Mouse (Mus musculus): Measurements from ENCODE around the gene Dbp. TPM values are rescaled to one million over a fixed set of nuclear protein-coding genes. Genes with fewer than 3 reads are reported as not detected.
A peak's percentile ranks its signal among the peaks of the same experiment; 100 is the strongest.

Dbp gene
- total RNA-seq, 2 experiments from 2014 or later = 49.7 to 59.1 TPM

DNA sequence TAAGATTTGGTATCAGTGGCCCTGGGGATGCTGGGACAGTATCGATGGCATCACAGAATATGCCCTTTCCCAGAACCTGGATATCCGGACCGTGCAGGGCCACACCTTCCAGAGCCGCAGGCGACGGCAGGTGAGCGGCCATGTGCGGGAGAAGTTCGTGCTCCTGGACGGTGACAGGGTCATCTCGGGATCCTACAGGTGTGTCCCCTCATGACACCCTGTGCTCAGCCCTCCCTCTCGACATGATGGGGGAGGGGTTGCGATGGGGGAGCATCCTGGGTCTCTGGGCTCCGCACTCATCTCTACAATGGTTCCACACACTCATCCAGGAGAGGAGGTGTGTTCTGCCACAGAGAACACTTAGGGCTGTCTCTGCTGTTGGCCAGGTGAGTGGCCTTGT lies 18.9 kb downstream of the Dbp start:
- DNase-seq (ENCODE audit: low spot score in 2 of 2) = no peak

GRCm38 (mm10) chr7:45725151-45725550 lies 20.3 kb downstream of the Dbp start:
- no peak for DNase-seq (ENCODE audit: low spot score in 2 of 2)

- DNase-seq (ENCODE audit: low spot score in 2 of 2) = no peak
Observed at GRCm38 (mm10) chr7:45725713-45726112, 20.8 kb downstream of the Dbp start, which contains the start of gene Spaca4. TSS of gene Spaca4 (minus strand) at chr7:45725813.

- DNase-seq (ENCODE audit: low spot score in 2 of 2) = no peak
Observed at GRCm38 (mm10) chr7:45726419-45726818, 21.5 kb downstream of the Dbp start.

DNA sequence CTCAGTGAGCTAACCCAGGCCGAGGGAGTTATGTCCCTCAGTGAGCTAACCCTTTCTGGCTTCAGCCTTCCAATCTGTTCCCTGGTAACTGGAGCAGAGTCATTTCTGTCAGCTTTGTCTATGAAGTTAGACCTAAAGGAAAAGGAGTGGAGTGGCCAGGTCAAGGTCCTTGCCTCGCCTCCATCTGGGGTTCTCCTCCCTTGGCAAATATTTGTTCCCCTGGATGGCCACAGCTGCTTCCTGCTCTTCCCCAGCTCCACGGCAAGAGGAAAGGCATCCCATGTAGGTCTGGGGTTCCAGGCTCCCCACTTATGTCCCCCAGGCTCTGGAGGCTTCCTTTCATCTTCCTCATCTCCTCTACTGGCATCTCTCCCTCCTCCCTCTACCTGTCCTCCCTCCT lies 22.7 kb downstream of the Dbp start:
- DNase-seq (ENCODE audit: low spot score in 2 of 2) = no peak

GRCm38 (mm10) chr7:45730727-45731431 lies 26.0 kb downstream of the Dbp start:
- no peak for DNase-seq (ENCODE audit: low spot score in 2 of 2)

GRCm38 (mm10) chr7:45733477-45733876 lies 28.6 kb downstream of the Dbp start:
- DNase-seq (ENCODE audit: low spot score in 2 of 2) = no peak

- DNase-seq (ENCODE audit: low spot score in 2 of 2) = peak; percentile 76 to 90
Observed at GRCm38 (mm10) chr7:45739162-45739763, 34.4 kb downstream of the Dbp start.

- no peak for DNase-seq (ENCODE audit: low spot score in 2 of 2)
Observed at GRCm38 (mm10) chr7:45739820-45740219, 34.9 kb downstream of the Dbp start.

DNA sequence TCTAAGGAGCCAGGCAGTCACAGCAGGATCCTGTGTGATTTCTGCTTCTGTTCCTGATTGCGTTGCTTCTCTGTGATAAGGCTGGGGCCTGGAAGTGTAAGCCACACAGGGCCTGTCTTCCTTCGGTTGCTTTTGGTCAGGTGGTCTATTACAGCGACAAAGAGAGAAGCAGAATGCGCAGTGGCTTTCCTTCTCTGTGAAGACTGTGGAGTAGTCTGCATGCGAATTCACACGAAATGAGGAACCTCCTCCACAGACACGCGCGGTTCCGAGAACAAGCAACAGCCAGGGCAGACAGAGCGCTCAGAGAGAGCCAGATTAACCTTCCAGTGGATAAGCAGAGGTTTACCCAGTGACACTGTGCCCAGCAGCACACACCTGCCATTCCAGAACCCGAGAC lies 36.4 kb downstream of the Dbp start:
- DNase-seq (ENCODE audit: low spot score in 2 of 2) = no peak

DNA sequence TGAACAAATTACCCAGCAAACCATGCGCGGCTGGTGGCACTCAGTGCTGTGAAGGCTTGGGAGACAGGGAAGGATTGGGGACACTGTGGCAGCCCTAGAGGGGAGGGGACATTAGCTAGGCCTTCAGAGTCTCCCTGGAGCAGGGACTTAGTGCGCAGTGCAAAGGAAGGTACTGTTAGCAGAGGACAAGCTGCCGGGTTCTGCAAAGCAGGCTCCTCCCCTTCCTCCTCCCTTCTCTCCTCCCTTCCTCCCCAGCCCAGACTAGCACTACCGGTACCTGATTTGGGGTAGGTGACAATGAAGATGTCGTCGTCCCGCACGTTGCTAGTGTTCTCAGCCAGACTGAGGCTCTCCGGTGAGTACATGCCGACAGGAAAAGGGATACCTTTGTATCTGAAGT lies 36.9 kb downstream of the Dbp start:
- DNase-seq (ENCODE audit: low spot score in 2 of 2) = peak in 1 of 2 experiments; percentile 31

GRCm38 (mm10) chr7:45742338-45742737 lies 37.5 kb downstream of the Dbp start:
- DNase-seq (ENCODE audit: low spot score in 2 of 2) = peak; percentile 80 to 86

- DNase-seq (ENCODE audit: low spot score in 2 of 2) = peak; percentile 51 to 68
Observed at GRCm38 (mm10) chr7:45744387-45744786, 39.5 kb downstream of the Dbp start.

GRCm38 (mm10) chr7:45746518-45746917 lies 41.6 kb downstream of the Dbp start:
- DNase-seq (ENCODE audit: low spot score in 2 of 2) = no peak

- no peak for DNase-seq (ENCODE audit: low spot score in 2 of 2)
Observed at GRCm38 (mm10) chr7:45747450-45747849, 42.6 kb downstream of the Dbp start.

GRCm38 (mm10) chr7:45748110-45748509 lies 43.2 kb downstream of the Dbp start:
- DNase-seq (ENCODE audit: low spot score in 2 of 2) = no peak

DNA sequence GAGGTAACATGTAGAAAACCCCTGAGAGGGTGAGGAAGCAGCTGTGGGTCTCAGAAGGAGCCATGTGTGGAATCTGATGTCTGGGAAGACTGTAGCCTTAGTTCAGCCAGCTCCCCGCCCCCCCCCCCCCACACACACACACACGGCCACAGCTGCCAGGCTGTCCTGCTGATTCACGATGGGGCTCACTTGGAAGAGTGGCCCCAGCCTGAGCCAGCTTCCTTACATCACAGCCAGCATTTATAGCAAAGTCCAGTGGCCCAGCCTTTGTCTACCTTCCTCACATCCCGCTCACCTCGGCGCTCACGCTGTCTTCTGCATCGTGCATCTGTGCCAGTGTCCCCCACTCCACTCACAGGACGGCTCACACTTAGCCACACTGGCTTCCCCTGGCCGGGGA lies 44.5 kb downstream of the Dbp start:
- no peak for DNase-seq (ENCODE audit: low spot score in 2 of 2)

GRCm38 (mm10) chr7:45750162-45750561 lies 45.3 kb downstream of the Dbp start:
- DNase-seq (ENCODE audit: low spot score in 2 of 2) = no peak

DNA sequence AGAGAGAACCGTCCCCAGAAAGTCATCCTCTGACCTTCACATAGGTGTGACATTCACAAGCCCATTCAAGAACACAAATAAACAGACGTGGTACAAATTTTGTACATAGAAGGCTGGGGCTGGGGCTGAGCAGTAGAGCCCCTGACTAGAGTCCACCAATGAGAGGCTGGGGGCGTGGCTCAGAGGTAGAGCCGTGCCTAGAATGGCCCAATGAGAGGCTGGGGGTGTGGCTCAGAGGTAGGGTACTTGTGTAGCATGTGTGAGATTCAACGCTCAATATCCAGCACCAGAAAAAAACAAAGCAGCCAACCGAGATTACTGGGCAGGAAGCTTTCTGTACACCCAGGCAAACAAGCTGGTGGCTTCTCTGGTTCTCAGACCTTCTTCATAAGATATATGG lies 50.8 kb downstream of the Dbp start:
- DNase-seq (ENCODE audit: low spot score in 2 of 2) = no peak

- no peak for DNase-seq (ENCODE audit: low spot score in 2 of 2)
Observed at GRCm38 (mm10) chr7:45759400-45759799, 54.5 kb downstream of the Dbp start.

Data from layer of hippocampus, postnatal 14 days (tissue).